Mouse (Mus musculus): ENCODE data around the gene Olfr695. TPM values are rescaled to one million over a fixed set of nuclear protein-coding genes. Genes with fewer than 3 reads are reported as not detected.
"Not testable (repeated sequence)": the region's sequence is repeated elsewhere in the genome, so short reads cannot be mapped to it uniquely, and the experiment has no call there.

Gene Olfr695
- polyA plus RNA-seq, 1 experiment = not detected

DNA sequence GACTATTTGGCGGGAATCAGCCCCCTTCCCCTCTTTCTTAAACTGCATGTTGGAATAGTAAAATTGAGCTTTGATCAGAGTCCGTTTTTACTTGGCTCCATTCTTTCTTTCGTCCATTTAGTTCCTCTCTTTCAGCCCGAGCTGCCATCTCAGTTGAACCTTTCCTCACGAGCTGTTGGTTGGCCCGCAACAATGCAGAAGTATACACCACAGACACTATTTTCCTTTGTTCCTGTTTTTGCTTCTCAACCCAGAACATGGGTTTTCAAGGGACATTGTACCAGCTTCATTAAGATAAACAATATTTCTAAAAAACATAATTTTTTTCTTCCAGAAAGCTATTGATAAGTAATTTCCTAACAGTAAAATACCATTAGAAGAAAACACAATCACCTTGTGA lies 4.7 kb downstream of the Olfr695 start:
- no peaks in the 10 kb centered on the region for H3K4me1 ChIP-seq (ENCODE audit: control insufficient read depth, insufficient read depth, low read length)
- no peak overlapping the region for H3K27ac ChIP-seq (ENCODE audit: control insufficient read depth, insufficient read depth, low read depth, low read length)
- no peaks in the 10 kb centered on the region for H3K36me3 ChIP-seq (ENCODE audit: control insufficient read depth, insufficient read depth, low read length)
- H3K27me3 ChIP-seq (ENCODE audit: control insufficient read depth, insufficient read depth, low read length) = no peaks in the 10 kb centered on the region
- no peak overlapping the region for H3K4me3 ChIP-seq (ENCODE audit: control insufficient read depth, low read depth, low read length)
- TF ChIP-seq POLR2A (IDR thresholded peaks at IDR 0.05; ENCODE audit: control insufficient read depth, low read depth, low read length) (no peak), CTCF (IDR thresholded peaks at IDR 0.05; ENCODE audit: control insufficient read depth, insufficient read depth, insufficient replicate concordance, low read depth, low read length) (no peak)

DNA sequence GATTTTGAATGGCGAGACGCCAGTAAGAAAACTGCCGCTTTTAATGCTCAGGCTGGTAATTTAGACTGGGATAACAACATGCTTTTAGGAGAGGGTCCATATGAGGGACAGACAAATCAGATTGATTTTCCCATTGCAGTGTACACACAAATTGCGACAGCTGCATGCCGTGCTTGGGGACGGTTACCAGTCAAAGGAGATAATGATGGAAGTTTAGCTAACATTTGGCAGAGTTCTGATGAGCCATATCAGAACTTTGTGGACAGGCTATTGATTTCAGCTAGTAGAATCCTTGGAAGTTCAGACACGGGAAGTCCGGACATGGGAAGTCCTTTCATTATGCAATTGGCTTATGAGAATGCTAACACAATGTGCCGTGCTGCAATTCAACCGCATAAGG lies 8.5 kb downstream of the Olfr695 start:
- H3K36me3 ChIP-seq (ENCODE audit: control insufficient read depth, insufficient read depth, low read length); H3K27me3 ChIP-seq (ENCODE audit: control insufficient read depth, insufficient read depth, low read length); H3K4me3 ChIP-seq (ENCODE audit: control insufficient read depth, low read depth, low read length); H3K27ac ChIP-seq (ENCODE audit: control insufficient read depth, insufficient read depth, low read depth, low read length); H3K4me1 ChIP-seq (ENCODE audit: control insufficient read depth, insufficient read depth, low read length): not testable (repeated sequence)

DNA sequence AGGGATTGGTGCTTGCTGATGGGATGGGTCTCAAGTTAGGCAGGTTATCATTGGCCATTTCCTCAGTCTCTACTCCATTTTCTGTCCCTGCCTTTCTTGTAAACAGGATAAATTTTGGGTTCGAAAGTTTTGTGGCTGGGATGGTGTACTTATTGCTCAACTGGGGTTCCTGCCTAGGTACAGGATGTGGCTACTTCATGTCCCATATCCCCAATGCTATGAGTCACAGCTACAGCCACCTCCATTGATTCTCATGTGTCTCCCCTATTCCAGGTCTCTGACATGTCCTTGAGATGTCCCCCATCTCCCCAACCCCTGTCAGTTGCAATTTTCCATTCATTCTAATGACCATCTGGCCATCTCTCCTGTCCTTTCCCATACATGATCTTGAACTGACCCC lies 19.3 kb downstream of the Olfr695 start:
- no peaks in the 10 kb centered on the region for H3K27me3 ChIP-seq (ENCODE audit: control insufficient read depth, insufficient read depth, low read length)
- no peak overlapping the region for H3K4me3 ChIP-seq (ENCODE audit: control insufficient read depth, low read depth, low read length)
- no peaks in the 10 kb centered on the region for H3K36me3 ChIP-seq (ENCODE audit: control insufficient read depth, insufficient read depth, low read length)
- H3K4me1 ChIP-seq (ENCODE audit: control insufficient read depth, insufficient read depth, low read length) = no peaks in the 10 kb centered on the region
- TF ChIP-seq CTCF (IDR thresholded peaks at IDR 0.05; ENCODE audit: control insufficient read depth, insufficient read depth, insufficient replicate concordance, low read depth, low read length) = no peak
- no peak overlapping the region for H3K27ac ChIP-seq (ENCODE audit: control insufficient read depth, insufficient read depth, low read depth, low read length)

DNA sequence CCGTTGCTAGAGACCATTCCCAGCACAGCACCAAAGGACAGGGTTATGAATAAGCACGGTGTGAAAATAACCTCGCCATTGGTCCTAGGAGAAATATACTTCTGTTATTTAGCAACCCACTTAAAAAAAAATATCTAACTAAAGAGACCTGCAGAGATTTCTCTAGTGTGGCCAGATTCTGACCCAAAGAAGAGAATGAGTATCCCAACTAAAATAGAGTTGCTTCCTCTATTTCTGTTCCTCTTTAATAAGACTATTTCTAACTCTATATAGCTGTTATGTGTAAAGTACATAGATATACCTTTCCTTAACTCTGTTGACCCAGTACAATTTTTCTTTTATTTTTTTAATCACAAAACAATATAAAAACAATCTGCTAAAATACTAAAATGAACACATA lies 23.2 kb downstream of the Olfr695 start:
- H3K27me3 ChIP-seq (ENCODE audit: control insufficient read depth, insufficient read depth, low read length) = no peaks in the 10 kb centered on the region
- no peaks in the 10 kb centered on the region for H3K4me1 ChIP-seq (ENCODE audit: control insufficient read depth, insufficient read depth, low read length)
- H3K4me3 ChIP-seq (ENCODE audit: control insufficient read depth, low read depth, low read length) = no peak overlapping the region
- TF ChIP-seq POLR2A (IDR thresholded peaks at IDR 0.05; ENCODE audit: control insufficient read depth, low read depth, low read length) = no peak
- no peak for TF ChIP-seq CTCF (IDR thresholded peaks at IDR 0.05; ENCODE audit: control insufficient read depth, insufficient read depth, insufficient replicate concordance, low read depth, low read length)
- H3K36me3 ChIP-seq (ENCODE audit: control insufficient read depth, insufficient read depth, low read length) = no peaks in the 10 kb centered on the region
- no peak overlapping the region for H3K27ac ChIP-seq (ENCODE audit: control insufficient read depth, insufficient read depth, low read depth, low read length)

DNA sequence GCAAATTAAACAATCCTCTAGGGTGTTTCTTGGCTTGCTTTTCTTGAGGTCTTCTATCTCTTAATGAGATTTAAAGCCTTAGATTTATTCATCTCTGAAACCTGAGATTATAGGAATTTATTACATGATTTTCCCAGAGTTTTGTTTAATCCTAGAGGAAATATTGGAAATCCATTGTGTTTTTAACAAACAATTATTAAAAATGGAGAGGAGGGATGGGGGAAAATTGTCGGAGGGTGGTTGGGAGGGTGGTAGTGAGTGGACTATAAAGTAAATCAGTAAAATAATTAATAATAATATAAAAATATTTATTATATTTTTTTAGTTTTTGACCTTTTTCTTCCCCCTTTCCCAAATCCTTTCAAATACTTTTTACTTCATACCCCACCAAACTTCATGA lies 24.5 kb downstream of the Olfr695 start, which contains the start of gene Olfr694:
TSS of gene Olfr694 (minus strand) at position 101 of the 400 bp plus-strand sequence.
- Histone ChIP-seq H3K4me1 (ENCODE audit: control insufficient read depth, insufficient read depth, low read length) (no peaks in the 10 kb centered on the region), H3K4me3 (ENCODE audit: control insufficient read depth, low read depth, low read length) (no peak within 1 kb of the TSS), H3K36me3 (ENCODE audit: control insufficient read depth, insufficient read depth, low read length) (no peaks in the 10 kb centered on the region), H3K27me3 (ENCODE audit: control insufficient read depth, insufficient read depth, low read length) (no peaks in the 10 kb centered on the region), H3K27ac (ENCODE audit: control insufficient read depth, insufficient read depth, low read depth, low read length) (no peak within 1 kb of the TSS)
- TF ChIP-seq CTCF (IDR thresholded peaks at IDR 0.05; ENCODE audit: control insufficient read depth, insufficient read depth, insufficient replicate concordance, low read depth, low read length) = no peak
- no peak for TF ChIP-seq POLR2A (IDR thresholded peaks at IDR 0.05; ENCODE audit: control insufficient read depth, low read depth, low read length)

DNA sequence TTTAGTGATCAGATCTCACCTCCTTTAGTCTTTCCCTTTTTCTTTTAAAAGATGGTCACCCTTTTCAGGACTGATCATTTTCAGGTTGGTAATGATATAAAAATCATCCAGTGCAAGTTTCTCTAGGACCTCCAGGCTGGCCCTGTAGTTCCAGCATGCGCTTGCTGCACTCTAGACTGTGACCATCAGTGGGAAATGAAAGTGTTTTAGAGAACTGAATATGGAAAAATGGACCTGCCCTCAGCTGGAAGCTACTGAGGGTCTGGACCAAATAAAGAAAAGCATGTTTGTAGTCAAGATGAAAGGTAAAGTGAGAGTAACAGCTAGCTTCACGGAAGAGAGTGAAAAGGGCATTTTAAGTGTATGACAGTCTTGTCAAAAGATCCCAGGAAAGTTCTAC lies 30.8 kb downstream of the Olfr695 start:
- H3K36me3 ChIP-seq (ENCODE audit: control insufficient read depth, insufficient read depth, low read length) = no peaks in the 10 kb centered on the region
- H3K27me3 ChIP-seq (ENCODE audit: control insufficient read depth, insufficient read depth, low read length) = no peaks in the 10 kb centered on the region
- no peak overlapping the region for H3K4me3 ChIP-seq (ENCODE audit: control insufficient read depth, low read depth, low read length)
- H3K27ac ChIP-seq (ENCODE audit: control insufficient read depth, insufficient read depth, low read depth, low read length) = no peak overlapping the region
- TF ChIP-seq CTCF (IDR thresholded peaks at IDR 0.05; ENCODE audit: control insufficient read depth, insufficient read depth, insufficient replicate concordance, low read depth, low read length) = no peak
- no peak for TF ChIP-seq POLR2A (IDR thresholded peaks at IDR 0.05; ENCODE audit: control insufficient read depth, low read depth, low read length)
- H3K4me1 ChIP-seq (ENCODE audit: control insufficient read depth, insufficient read depth, low read length) = no peaks in the 10 kb centered on the region

DNA sequence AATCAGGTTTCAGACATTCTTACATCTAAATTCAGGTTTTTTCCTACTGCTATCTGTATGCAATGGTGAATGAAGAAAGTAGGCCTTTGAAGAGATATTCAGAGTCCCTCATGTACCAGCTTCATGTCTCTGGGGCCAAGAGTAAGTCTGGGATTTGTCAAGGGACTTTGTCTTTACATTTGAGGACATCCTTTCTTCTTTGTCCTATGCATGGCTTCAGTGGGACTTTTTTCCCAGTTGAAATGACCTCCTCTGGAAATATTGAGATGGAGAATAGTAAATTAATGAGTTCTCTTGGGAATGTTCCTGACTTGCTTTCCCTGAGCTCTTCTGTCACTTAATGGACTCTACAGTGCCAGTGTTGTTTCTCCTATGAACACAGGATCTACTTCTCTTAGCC lies 35.7 kb downstream of the Olfr695 start, which contains the start of gene Olfr693:
TSS of gene Olfr693 (minus strand) at position 101 of the 400 bp plus-strand sequence.
- H3K4me1 ChIP-seq (ENCODE audit: control insufficient read depth, insufficient read depth, low read length) = no peaks in the 10 kb centered on the region
- H3K4me3 ChIP-seq (ENCODE audit: control insufficient read depth, low read depth, low read length) = no peak within 1 kb of the TSS
- H3K36me3 ChIP-seq (ENCODE audit: control insufficient read depth, insufficient read depth, low read length) = no peaks in the 10 kb centered on the region
- H3K27me3 ChIP-seq (ENCODE audit: control insufficient read depth, insufficient read depth, low read length) = no peaks in the 10 kb centered on the region
- no peak within 1 kb of the TSS for H3K27ac ChIP-seq (ENCODE audit: control insufficient read depth, insufficient read depth, low read depth, low read length)
- TF ChIP-seq POLR2A (IDR thresholded peaks at IDR 0.05; ENCODE audit: control insufficient read depth, low read depth, low read length) = no peak

Other genes with a start within 250 kb of the Olfr695 start
- gene Olfr693, start 35.8 kb downstream of the Olfr695 start, polyA plus RNA-seq (2012; rRNA removed) = 0.19 TPM in 1 of 2 replicates, not detected in the other
- not detected in 2 replicates for gene Olfr694, start 24.6 kb downstream of the Olfr695 start, polyA plus RNA-seq (2012; rRNA removed)
- 2.0 and 2.3 TPM in 2 replicates for gene Olfr697, start 26.0 kb upstream of the Olfr695 start, polyA plus RNA-seq (2012; rRNA removed)
- gene Olfr698, start 39.0 kb upstream of the Olfr695 start, polyA plus RNA-seq (2012; rRNA removed) = 0.11 TPM in 1 of 2 replicates, not detected in the other
- 0.04 TPM in 1 of 2 replicates, not detected in the other for gene Olfr699, start 76.8 kb upstream of the Olfr695 start, polyA plus RNA-seq (2012; rRNA removed)
- 0.44 and 0.57 TPM in 2 replicates for gene Olfr700, start 92.4 kb upstream of the Olfr695 start, polyA plus RNA-seq (2012; rRNA removed)
- 20.7 and 29.8 TPM in 2 replicates for gene Olfr701, start 97.7 kb upstream of the Olfr695 start, polyA plus RNA-seq (2012; rRNA removed)
- not detected in 2 replicates for gene Olfr702, start 117.5 kb upstream of the Olfr695 start, polyA plus RNA-seq (2012; rRNA removed)
- 0.20 and 0.58 TPM in 2 replicates for gene Olfr703, start 127.0 kb upstream of the Olfr695 start, polyA plus RNA-seq (2012; rRNA removed)
- gene Olfr704, start 146.8 kb upstream of the Olfr695 start, polyA plus RNA-seq (2012; rRNA removed) = not detected in 2 replicates
- not detected in 2 replicates for gene Olfr705, start 160.5 kb upstream of the Olfr695 start, polyA plus RNA-seq (2012; rRNA removed)
- gene Olfr706, start 171.8 kb upstream of the Olfr695 start, polyA plus RNA-seq (2012; rRNA removed) = not detected in 2 replicates
- not detected in 2 replicates for gene Olfr707, start 184.8 kb upstream of the Olfr695 start, polyA plus RNA-seq (2012; rRNA removed)
- gene Olfr1532-ps1, start 191.6 kb upstream of the Olfr695 start, polyA plus RNA-seq (2012; rRNA removed) = not detected in 2 replicates
- not detected in 2 replicates for gene Olfr709-ps1, start 215.8 kb upstream of the Olfr695 start, polyA plus RNA-seq (2012; rRNA removed)
- gene Olfr710, start 231.9 kb upstream of the Olfr695 start, polyA plus RNA-seq (2012; rRNA removed) = not detected in 2 replicates
- gene Olfr6, start 247.5 kb upstream of the Olfr695 start, polyA plus RNA-seq (2012; rRNA removed) = not detected in 2 replicates

All from testis, adult 2 months (tissue).